Comparison of ENCODE assay signal across 9 mouse cellular contexts in genomic region chr8:94171321-94171755, GRCm38 (mm10). TPM values are rescaled to one million over a fixed set of nuclear protein-coding genes. Genes with fewer than 3 reads are reported as not detected.
A peak's percentile ranks its signal among the peaks of the same experiment; 100 is the strongest.
DNase-seq lines count a peak whose midpoint lies in the region; ATAC-seq lines count a peak whose summit lies in the region.
"Had no signal": no experiment of that assay in that cellular context is flagged by ENCODE, and none has a peak within 500 bp of the region (broad histone marks: within the 10 kb centered on the region; RNA-seq: fewer than 3 reads in every experiment).

No protein-coding gene starts in this region.

- no peaks in the 10 kb centered on the region for H3K9me3 ChIP-seq in megakaryocyte, embryonic 14.5 days
- H3K9me3 ChIP-seq in embryonic facial prominence, embryonic 12.5 days: no peaks in the 10 kb centered on the region
- H3K9me3 ChIP-seq in heart, embryonic 14.5 days (ENCODE audit: control insufficient read depth, low read length): no peaks in the 10 kb centered on the region
- no peaks in the 10 kb centered on the region for H3K9me3 ChIP-seq in midbrain, embryonic 15.5 days

- ATAC-seq in megakaryocyte, adult 5-6 weeks (ENCODE audit: poor library complexity, severe bottlenecking): no peak
- no peak for ATAC-seq in embryonic facial prominence, embryonic 12.5 days (ENCODE audit: insufficient number of reproducible peaks, insufficient read depth, low FRiP score, low TSS enrichment)
- ATAC-seq in heart, embryonic 14.5 days (ENCODE audit: insufficient number of reproducible peaks, insufficient read depth, low FRiP score, low read depth): no peak
- no peak for ATAC-seq in midbrain, embryonic 15.5 days (replicated peaks)

- peak; percentile 56 for DNase-seq in kidney, postnatal 14 days
- no peak for DNase-seq in embryo, embryonic 10.5 days (ENCODE audit: low spot score)
- no peak for DNase-seq in MN1 (ENCODE audit: low spot score)

- no peak overlapping the region for H3K9ac ChIP-seq in embryonic facial prominence, embryonic 12.5 days
- no peak overlapping the region for H3K9ac ChIP-seq in heart, embryonic 14.5 days (ENCODE audit: low read length)
- H3K9ac ChIP-seq in midbrain, embryonic 15.5 days: no peak overlapping the region

- H3K4me1 ChIP-seq in megakaryocyte, embryonic 14.5 days: peaks cover 89% of the 10 kb centered on the region
- peaks cover 16% of the 10 kb centered on the region; the same call in 1 of the 2 replicates for H3K4me1 ChIP-seq in embryonic facial prominence, embryonic 12.5 days
- H3K4me1 ChIP-seq in heart, embryonic 14.5 days (ENCODE audit: control insufficient read depth in 2 of 2, insufficient read depth in 2 of 2, low read length in 2 of 2): peaks cover 8 to 12% of the 10 kb centered on the region in 2 experiments; a peak in 3 of 4 replicates
- H3K4me1 ChIP-seq in midbrain, embryonic 15.5 days: peaks cover 26% of the 10 kb centered on the region

- 33% methylated on average over 10 of the region's 10 CpGs for WGBS in embryonic facial prominence, embryonic 12.5 days
- 39% methylated on average over 10 of the region's 10 CpGs for WGBS in heart, embryonic 14.5 days
- 51% methylated on average over 10 of the region's 10 CpGs for WGBS in midbrain, embryonic 15.5 days

- H3K27ac ChIP-seq in embryonic facial prominence, embryonic 12.5 days: no peak overlapping the region
- H3K27ac ChIP-seq in heart, embryonic 14.5 days (replicated peaks in 1 of 2; ENCODE audit: control insufficient read depth in 1 of 2, insufficient read depth in 1 of 2, low read depth in 2 of 2, low read length in 2 of 2): no peak overlapping the region
- no peak overlapping the region for H3K27ac ChIP-seq in midbrain, embryonic 15.5 days

- peaks cover 16% of the 10 kb centered on the region for H3K27me3 ChIP-seq in megakaryocyte, embryonic 14.5 days (replicated peaks)
- peaks cover 73% of the 10 kb centered on the region for H3K27me3 ChIP-seq in embryonic facial prominence, embryonic 12.5 days
- H3K27me3 ChIP-seq in heart, embryonic 14.5 days (ENCODE audit: control insufficient read depth, insufficient read depth, low read length): peaks cover 63% of the 10 kb centered on the region
- peaks cover 66% of the 10 kb centered on the region for H3K27me3 ChIP-seq in midbrain, embryonic 15.5 days (replicated peaks)

- peak overlapping the region; percentile 94 for H3K4me3 ChIP-seq in megakaryocyte, embryonic 14.5 days (replicated peaks)
- peak overlapping the region; percentile 45; the same call in 1 of the 2 replicates for H3K4me3 ChIP-seq in embryonic facial prominence, embryonic 12.5 days
- H3K4me3 ChIP-seq in heart, embryonic 14.5 days (ENCODE audit: control insufficient read depth in 1 of 2, insufficient read depth in 1 of 2, low read depth in 1 of 2, low read length in 2 of 2): peak overlapping the region in 1 of 2 experiments; percentile 54; a peak in 1 of 4 replicates
- peak overlapping the region; percentile 47; the same call in 1 of the 2 replicates for H3K4me3 ChIP-seq in midbrain, embryonic 15.5 days

- H3K36me3 ChIP-seq in megakaryocyte, embryonic 14.5 days (replicated peaks; ENCODE audit: low read length): no peaks in the 10 kb centered on the region
- no peaks in the 10 kb centered on the region for H3K36me3 ChIP-seq in embryonic facial prominence, embryonic 12.5 days
- no peaks in the 10 kb centered on the region for H3K36me3 ChIP-seq in heart, embryonic 14.5 days (ENCODE audit: control insufficient read depth, insufficient read depth, low read length)
- H3K36me3 ChIP-seq in midbrain, embryonic 15.5 days (replicated peaks): no peaks in the 10 kb centered on the region

- peak overlapping the region; percentile 90 for H3K4me2 ChIP-seq in embryonic facial prominence, embryonic 12.5 days (replicated peaks)
- peak overlapping the region; percentile 97 for H3K4me2 ChIP-seq in heart, embryonic 14.5 days (ENCODE audit: low read length)
- H3K4me2 ChIP-seq in midbrain, embryonic 15.5 days: peak overlapping the region; percentile 98

RNA-seq across cellular contexts. Expression of gene Mt2, which starts 1.1 kb away (rescaled TPM):
- polyA plus RNA-seq in megakaryocyte, embryonic 14.5 days (2012; ENCODE audit: insufficient read depth, low replicate concordance): 368 and 523 TPM in 2 replicates
- total RNA-seq in megakaryocyte, adult 5-6 weeks (2015): 0.76 and 2.8 TPM in 2 replicates
- 2.0 and 4.2 TPM in 2 replicates for total RNA-seq in megakaryocyte, adult 5-6 weeks (2017)
- 28.6 and 37.7 TPM in 2 replicates for polyA plus RNA-seq in embryonic facial prominence, embryonic 12.5 days (2016; fragmentation: Nextera tagmentation; extraction: Ambion mirVana)
- polyA plus RNA-seq in heart, embryonic 14.5 days (2014; fragmentation: Nextera tagmentation; extraction: Ambion mirVana): 37.5 and 38.6 TPM in 2 replicates
- 13.9 and 16.5 TPM in 2 replicates for polyA plus RNA-seq in midbrain, embryonic 15.5 days (2015; fragmentation: Nextera tagmentation; extraction: Ambion mirVana)

RNA-seq across cellular contexts. Expression of gene Mt1, which starts 7.5 kb away (rescaled TPM):
- 627 and 878 TPM in 2 replicates for polyA plus RNA-seq in megakaryocyte, embryonic 14.5 days (2012; ENCODE audit: insufficient read depth, low replicate concordance)
- total RNA-seq in megakaryocyte, adult 5-6 weeks (2015): 18.6 and 24.3 TPM in 2 replicates
- 32.5 and 48.1 TPM in 2 replicates for total RNA-seq in megakaryocyte, adult 5-6 weeks (2017)
- 73.2 and 73.3 TPM in 2 replicates for polyA plus RNA-seq in embryonic facial prominence, embryonic 12.5 days (2016; fragmentation: Nextera tagmentation; extraction: Ambion mirVana)
- 438 and 453 TPM in 2 replicates for polyA plus RNA-seq in heart, embryonic 14.5 days (2014; fragmentation: Nextera tagmentation; extraction: Ambion mirVana)
- polyA plus RNA-seq in midbrain, embryonic 15.5 days (2015; fragmentation: Nextera tagmentation; extraction: Ambion mirVana): 61.7 and 74.3 TPM in 2 replicates

RNA-seq across cellular contexts. Expression of gene Mt3, which starts 18.9 kb away (rescaled TPM):
- not detected in 2 replicates for polyA plus RNA-seq in megakaryocyte, embryonic 14.5 days (2012; ENCODE audit: insufficient read depth, low replicate concordance)
- not detected in 2 replicates for total RNA-seq in megakaryocyte, adult 5-6 weeks (2015)
- total RNA-seq in megakaryocyte, adult 5-6 weeks (2017): not detected in 2 replicates
- 4.7 and 5.7 TPM in 2 replicates for polyA plus RNA-seq in embryonic facial prominence, embryonic 12.5 days (2016; fragmentation: Nextera tagmentation; extraction: Ambion mirVana)
- 78.6 and 88.7 TPM in 2 replicates for polyA plus RNA-seq in heart, embryonic 14.5 days (2014; fragmentation: Nextera tagmentation; extraction: Ambion mirVana)
- 158 and 189 TPM in 2 replicates for polyA plus RNA-seq in midbrain, embryonic 15.5 days (2015; fragmentation: Nextera tagmentation; extraction: Ambion mirVana)
- polyA plus RNA-seq: macrophage had no signal

RNA-seq across cellular contexts. Expression of gene Mt4, which starts 34.3 kb away (rescaled TPM):
- polyA plus RNA-seq in megakaryocyte, embryonic 14.5 days (2012; ENCODE audit: insufficient read depth, low replicate concordance): not detected in 2 replicates
- total RNA-seq in megakaryocyte, adult 5-6 weeks (2015): not detected in 2 replicates
- total RNA-seq in megakaryocyte, adult 5-6 weeks (2017): not detected in 2 replicates
- polyA plus RNA-seq in embryonic facial prominence, embryonic 12.5 days (2016; fragmentation: Nextera tagmentation; extraction: Ambion mirVana): not detected in 2 replicates
- polyA plus RNA-seq in heart, embryonic 14.5 days (2014; fragmentation: Nextera tagmentation; extraction: Ambion mirVana): not detected in 2 replicates
- polyA plus RNA-seq in midbrain, embryonic 15.5 days (2015; fragmentation: Nextera tagmentation; extraction: Ambion mirVana): not detected in 2 replicates
- polyA plus RNA-seq: macrophage had no signal

RNA-seq across cellular contexts. Expression of gene Nup93, which starts 43.0 kb away (rescaled TPM):
- 3.1 and 3.3 TPM in 2 replicates for polyA plus RNA-seq in megakaryocyte, embryonic 14.5 days (2012; ENCODE audit: insufficient read depth, low replicate concordance)
- total RNA-seq in megakaryocyte, adult 5-6 weeks (2015): 15.8 and 17.7 TPM in 2 replicates
- 22.9 and 24.1 TPM in 2 replicates for total RNA-seq in megakaryocyte, adult 5-6 weeks (2017)
- polyA plus RNA-seq in embryonic facial prominence, embryonic 12.5 days (2016; fragmentation: Nextera tagmentation; extraction: Ambion mirVana): 110 TPM in 2 replicates
- 56.9 and 59.4 TPM in 2 replicates for polyA plus RNA-seq in heart, embryonic 14.5 days (2014; fragmentation: Nextera tagmentation; extraction: Ambion mirVana)
- 61.1 and 63.4 TPM in 2 replicates for polyA plus RNA-seq in midbrain, embryonic 15.5 days (2015; fragmentation: Nextera tagmentation; extraction: Ambion mirVana)

Comparison
In these comparisons a context has a peak if more than half of its experiments do, and no peak if none do; other contexts are left out.
1. RNA of gene Mt3, which starts 18.9 kb away (polyA plus RNA-seq): 158 to 189 TPM in midbrain, embryonic 15.5 days and 78.6 to 88.7 TPM in heart, embryonic 14.5 days; 4.7 to 5.7 TPM in embryonic facial prominence, embryonic 12.5 days and not detected in megakaryocyte, embryonic 14.5 days; every median in the first group is over 10 times any median in the second.
2. Peak in every context shown above with its lines, with median percentiles within 50 percentile points of each other: H3K4me2 ChIP-seq.